Mouse (Mus musculus) liver, embryonic 15.5 days (tissue): ENCODE data around the gene 4930435E12Rik. TPM values are rescaled to one million over a fixed set of nuclear protein-coding genes. Genes with fewer than 3 reads are reported as not detected.
"Not testable (repeated sequence)": the region's sequence is repeated elsewhere in the genome, so short reads cannot be mapped to it uniquely, and the experiment has no call there.

Source experiments
- ATAC-seq: fragments of 200-750 bp; cut with Nextera tagmentation; 2 replicates; pipeline ENCODE4 v1.8.0; 2017; ENCODE audit warnings: moderate number of reproducible peaks, mild to moderate bottlenecking, moderate library complexity; ENCODE audit not compliant: insufficient read depth
- H3K27ac ChIP-seq: fragments of 300-500 bp; sonication (generic); replicated peaks from 2 replicates; pipeline ENCODE4 v1.5.1; 2015; ENCODE audit warnings: mild to moderate bottlenecking, inconsistent platforms
- H3K27me3 ChIP-seq: fragments of 300-500 bp; sonication (generic); 2 replicates; pipeline ENCODE4 v1.6.1; 2015; ENCODE audit warnings: mild to moderate bottlenecking, inconsistent platforms
- H3K36me3 ChIP-seq: fragments of 300-500 bp; sonication (generic); replicated peaks from 2 replicates; pipeline ENCODE4 v1.6.1; 2015; ENCODE audit warnings: moderate library complexity, mild to moderate bottlenecking, inconsistent platforms
- H3K4me1 ChIP-seq: fragments of 300-500 bp; sonication (generic); replicated peaks from 2 replicates; pipeline ENCODE4 v1.6.1; 2015; ENCODE audit warnings: inconsistent platforms
- H3K4me2 ChIP-seq: fragments of 300-500 bp; sonication (generic); 2 replicates; pipeline ENCODE4 v1.6.1; 2015; ENCODE audit warnings: moderate library complexity, mild to moderate bottlenecking, inconsistent platforms
- H3K4me3 ChIP-seq: fragments of 300-500 bp; sonication (generic); replicated peaks from 2 replicates; pipeline ENCODE4 v1.5.1; 2015; ENCODE audit warnings: mild to moderate bottlenecking, inconsistent platforms
- H3K9ac ChIP-seq: fragments of 300-500 bp; sonication (generic); 2 replicates; pipeline ENCODE4 v1.6.1; 2015; ENCODE audit warnings: moderate library complexity, mild to moderate bottlenecking, inconsistent platforms
- H3K9me3 ChIP-seq: fragments of 300-500 bp; sonication (generic); replicated peaks from 2 replicates; pipeline ENCODE4 v1.6.1; 2016; ENCODE audit warnings: inconsistent platforms
- WGBS: fragments of 180-500 bp; shearing (Covaris S2); methylation state at CpG from one replicate; pipeline ENCODE4 v1.1.7; 2015; ENCODE audit warnings: mixed read lengths; ENCODE audit not compliant: insufficient replicate concordance; 5-methylcytosine and 5-hydroxymethylcytosine counted together
- polyA plus RNA-seq: library from polyadenylated mRNA; unstranded; fragments of >200 nt; fragmentation: Nextera tagmentation; extraction: Ambion mirVana; gene quantifications from 2 replicates; pipeline ENCODE4 v1.2.1, GENCODE M21; 2015

The 4930435E12Rik gene
- polyA plus RNA-seq: not detected in 2 replicates

GRCm38 (mm10) chr16:38828649-38829048, at the start of gene 4930435E12Rik:
4930435E12Rik (minus strand) TSS chr16:38828749.
- no peaks in the 10 kb centered on the region for H3K9me3 ChIP-seq
- 60% methylated on average over 3 of the region's 3 CpGs for WGBS
- no peak within 1 kb of the TSS for H3K9ac ChIP-seq
- H3K4me1 ChIP-seq: no peaks in the 10 kb centered on the region
- no peak within 1 kb of the TSS for H3K4me2 ChIP-seq
- no peak within 1 kb of the TSS for H3K4me3 ChIP-seq
- H3K36me3 ChIP-seq: no peaks in the 10 kb centered on the region
- no peak within 1 kb of the TSS for H3K27ac ChIP-seq
- H3K27me3 ChIP-seq: no peaks in the 10 kb centered on the region
- no peak for ATAC-seq

DNA sequence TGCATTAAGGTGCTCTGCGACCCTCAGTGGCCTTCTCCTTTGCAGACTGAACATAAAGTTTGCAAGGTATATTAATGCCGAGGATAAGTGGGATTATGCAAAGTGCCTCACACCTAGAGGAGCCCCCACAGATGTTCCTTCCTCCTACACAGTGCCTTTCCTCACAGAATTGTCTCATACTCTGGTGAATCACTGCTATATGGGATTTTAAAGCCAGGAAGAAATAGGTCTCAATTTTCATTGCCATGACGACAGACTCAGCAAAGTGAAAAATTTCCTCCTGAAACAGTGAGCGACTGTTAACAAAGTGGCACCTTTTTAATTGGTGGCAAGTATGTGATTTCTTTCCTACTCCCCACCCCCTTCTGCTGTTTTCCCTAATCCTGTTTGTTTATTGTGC, 45.9 kb upstream of the 4930435E12Rik start:
- Histone ChIP-seq H3K4me1 (no peaks in the 10 kb centered on the region), H3K27ac (no peak overlapping the region), H3K27me3 (no peaks in the 10 kb centered on the region), H3K9ac (no peak overlapping the region), H3K36me3 (no peaks in the 10 kb centered on the region), H3K4me2 (no peak overlapping the region), H3K4me3 (no peak overlapping the region), H3K9me3 (no peaks in the 10 kb centered on the region)
- ATAC-seq: no peak
- 22% methylated on average over 4 of the region's 4 CpGs for WGBS

DNA sequence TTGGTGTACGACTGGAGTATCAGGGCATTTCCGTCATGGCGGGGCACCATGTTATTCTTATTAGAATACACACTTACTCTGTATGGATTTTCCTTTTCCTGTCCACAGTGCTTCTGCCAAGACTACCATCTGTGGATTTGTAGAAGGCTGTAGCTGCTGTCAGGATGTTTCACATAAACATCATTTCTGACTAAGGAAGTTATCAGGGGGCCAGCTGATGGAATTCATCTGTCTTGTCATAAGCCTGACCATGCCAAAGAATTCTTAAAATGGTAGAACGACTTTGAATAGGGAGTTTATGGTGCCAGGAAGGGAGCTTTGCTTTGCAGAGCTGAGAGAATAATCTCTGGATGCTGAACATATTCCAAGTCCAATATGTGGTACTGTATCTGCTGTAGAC, 44.7 kb upstream of the 4930435E12Rik start:
- WGBS: 66% methylated on average over 4 of the region's 4 CpGs
- no peak overlapping the region for H3K9ac ChIP-seq
- no peaks in the 10 kb centered on the region for H3K27me3 ChIP-seq
- H3K4me2 ChIP-seq: no peak overlapping the region
- no peaks in the 10 kb centered on the region for H3K36me3 ChIP-seq
- H3K9me3 ChIP-seq: no peaks in the 10 kb centered on the region
- H3K4me1 ChIP-seq: no peaks in the 10 kb centered on the region
- H3K4me3 ChIP-seq: no peak overlapping the region
- H3K27ac ChIP-seq: no peak overlapping the region
- ATAC-seq: no peak

DNA sequence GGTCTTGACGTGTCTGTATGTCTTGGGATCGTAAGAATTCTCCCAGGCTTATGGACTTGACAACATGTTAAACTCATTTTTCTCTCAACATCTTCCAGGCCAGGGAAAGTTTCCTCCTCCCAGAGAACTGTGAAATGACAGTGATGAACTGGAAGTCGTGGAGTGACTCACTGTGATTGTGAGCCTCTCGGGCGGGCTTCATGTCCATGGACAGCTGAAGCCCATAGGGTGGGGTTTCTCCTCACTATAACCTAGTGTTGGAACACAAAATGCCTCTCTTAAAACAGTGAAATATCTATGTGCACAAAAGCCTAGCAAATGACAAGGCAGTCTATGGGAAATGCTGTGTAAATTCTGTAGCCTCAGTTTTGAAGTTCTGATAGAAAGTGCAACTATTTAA, 35.8 kb upstream of the 4930435E12Rik start:
- no peak overlapping the region for H3K4me2 ChIP-seq
- no peak overlapping the region for H3K9ac ChIP-seq
- no peaks in the 10 kb centered on the region for H3K4me1 ChIP-seq
- no peaks in the 10 kb centered on the region for H3K9me3 ChIP-seq
- no peak overlapping the region for H3K4me3 ChIP-seq
- no peaks in the 10 kb centered on the region for H3K27me3 ChIP-seq
- WGBS: 70% methylated on average over 5 of the region's 5 CpGs
- no peak overlapping the region for H3K27ac ChIP-seq
- no peaks in the 10 kb centered on the region for H3K36me3 ChIP-seq
- ATAC-seq: no peak

- no peak for ATAC-seq
- 62% methylated on average over 6 of the region's 6 CpGs for WGBS
Observed at GRCm38 (mm10) chr16:38860548-38860947, 32.0 kb upstream of the 4930435E12Rik start.

GRCm38 (mm10) chr16:38858120-38858749, 29.7 kb upstream of the 4930435E12Rik start:
- Histone ChIP-seq H3K27me3 (no peaks in the 10 kb centered on the region), H3K4me3 (no peak overlapping the region), H3K4me2 (no peak overlapping the region), H3K9ac (no peak overlapping the region), H3K4me1 (no peaks in the 10 kb centered on the region), H3K9me3 (no peaks in the 10 kb centered on the region), H3K27ac (no peak overlapping the region), H3K36me3 (no peaks in the 10 kb centered on the region)
- 28% methylated on average over 8 of the region's 8 CpGs for WGBS
- ATAC-seq: no peak

More at GRCm38 (mm10) chr16:38860548-38860947, 32.0 kb upstream of the 4930435E12Rik start:
- no peak overlapping the region for H3K27ac ChIP-seq
- no peaks in the 10 kb centered on the region for H3K4me1 ChIP-seq
- H3K27me3 ChIP-seq: no peaks in the 10 kb centered on the region
- H3K36me3 ChIP-seq: no peaks in the 10 kb centered on the region
- H3K4me3 ChIP-seq: no peak overlapping the region
- H3K9ac ChIP-seq: no peak overlapping the region
- no peak overlapping the region for H3K4me2 ChIP-seq
- no peaks in the 10 kb centered on the region for H3K9me3 ChIP-seq

DNA sequence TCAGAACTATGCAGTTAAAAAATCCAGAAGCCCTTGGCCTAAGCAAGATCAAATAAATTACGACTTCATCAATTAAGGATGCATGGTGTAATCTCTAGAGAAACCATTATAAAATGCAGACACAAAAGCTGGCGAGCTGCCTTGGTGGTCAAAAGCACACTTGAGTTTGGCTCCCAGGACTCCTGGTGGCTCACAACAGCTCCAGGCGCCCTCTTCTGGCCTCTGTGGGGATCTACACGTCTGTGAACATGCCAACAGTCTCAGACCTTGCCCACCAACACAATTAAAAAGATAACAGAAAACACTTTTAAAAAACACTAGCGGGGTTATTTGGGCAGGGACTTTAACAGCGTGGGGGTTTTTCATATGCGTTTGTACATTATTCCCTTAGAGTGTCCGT, 16.0 kb downstream of the 4930435E12Rik start:
- Histone ChIP-seq H3K36me3 (no peaks in the 10 kb centered on the region), H3K9me3 (no peaks in the 10 kb centered on the region), H3K4me3 (no peak overlapping the region), H3K4me1 (no peaks in the 10 kb centered on the region), H3K4me2 (no peak overlapping the region), H3K27ac (no peak overlapping the region), H3K9ac (no peak overlapping the region), H3K27me3 (no peaks in the 10 kb centered on the region)
- 21% methylated on average over 8 of the region's 8 CpGs for WGBS
- no peak for ATAC-seq

GRCm38 (mm10) chr16:38810196-38810595, 18.4 kb downstream of the 4930435E12Rik start:
- Histone ChIP-seq H3K4me3 (no peak overlapping the region), H3K4me1 (no peaks in the 10 kb centered on the region), H3K36me3 (no peaks in the 10 kb centered on the region), H3K27ac (no peak overlapping the region), H3K9me3 (no peaks in the 10 kb centered on the region), H3K27me3 (no peaks in the 10 kb centered on the region), H3K9ac (no peak overlapping the region), H3K4me2 (no peak overlapping the region)
- WGBS: 66% methylated on average over 5 of the region's 5 CpGs
- no peak for ATAC-seq

DNA sequence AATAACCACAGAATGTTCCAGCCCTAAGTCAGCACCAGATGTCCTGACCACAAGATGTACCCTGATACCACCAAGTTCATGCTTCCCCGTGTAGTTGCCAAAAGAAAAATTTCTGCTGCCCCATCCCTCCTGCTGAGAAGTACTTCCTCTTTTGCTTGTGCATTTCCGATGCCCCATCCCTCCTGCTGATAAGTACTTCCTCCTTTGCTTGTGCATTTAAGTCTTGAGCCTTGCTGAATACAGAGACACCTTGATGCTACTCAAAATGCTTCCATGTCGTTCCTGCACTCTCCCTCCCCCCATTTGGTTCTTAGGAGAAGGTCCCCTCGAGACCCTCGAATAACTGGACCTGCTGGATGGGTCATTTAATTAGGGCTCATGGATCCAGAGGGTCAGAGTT, 20.8 kb downstream of the 4930435E12Rik start:
- H3K27me3 ChIP-seq, H3K27ac ChIP-seq, H3K4me2 ChIP-seq, ATAC-seq, H3K9ac ChIP-seq, H3K4me1 ChIP-seq, H3K36me3 ChIP-seq, H3K9me3 ChIP-seq, H3K4me3 ChIP-seq: not testable (repeated sequence)
- 50% methylated on average over 5 of the region's 5 CpGs for WGBS

DNA sequence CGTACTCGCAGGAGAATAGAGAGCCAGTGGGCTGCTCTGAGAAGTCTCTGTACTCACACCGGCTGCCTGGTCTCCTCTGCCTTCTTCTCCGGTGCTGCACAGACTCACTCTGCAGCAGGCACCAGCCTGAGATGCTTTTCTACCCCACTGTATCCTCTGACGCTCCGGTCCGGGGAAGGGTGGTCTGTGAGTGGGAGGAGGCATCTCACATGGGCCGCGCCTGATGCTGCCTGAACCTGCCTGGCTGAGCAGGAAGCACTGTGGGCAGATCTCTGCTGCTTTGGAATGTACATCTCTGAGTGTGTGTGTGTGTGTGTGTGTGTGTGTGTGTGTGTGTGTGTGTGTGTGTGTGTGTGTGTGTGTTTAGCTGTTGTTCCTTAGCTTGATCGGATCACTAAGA, 28.5 kb downstream of the 4930435E12Rik start, which contains the start of gene Upk1b:
Gene Upk1b (minus strand): TSS at position 238 of the 400 bp plus-strand sequence.
- no peak for ATAC-seq
- Histone ChIP-seq H3K27me3 (peaks cover 15% of the 10 kb centered on the region; the same call in 1 of the 2 replicates), H3K9ac (no peak within 1 kb of the TSS), H3K27ac (no peak within 1 kb of the TSS), H3K4me2 (no peak within 1 kb of the TSS), H3K9me3 (no peaks in the 10 kb centered on the region), H3K4me1 (no peaks in the 10 kb centered on the region), H3K36me3 (no peaks in the 10 kb centered on the region), H3K4me3 (no peak within 1 kb of the TSS)
- 32% methylated on average over 10 of the region's 10 CpGs for WGBS

DNA sequence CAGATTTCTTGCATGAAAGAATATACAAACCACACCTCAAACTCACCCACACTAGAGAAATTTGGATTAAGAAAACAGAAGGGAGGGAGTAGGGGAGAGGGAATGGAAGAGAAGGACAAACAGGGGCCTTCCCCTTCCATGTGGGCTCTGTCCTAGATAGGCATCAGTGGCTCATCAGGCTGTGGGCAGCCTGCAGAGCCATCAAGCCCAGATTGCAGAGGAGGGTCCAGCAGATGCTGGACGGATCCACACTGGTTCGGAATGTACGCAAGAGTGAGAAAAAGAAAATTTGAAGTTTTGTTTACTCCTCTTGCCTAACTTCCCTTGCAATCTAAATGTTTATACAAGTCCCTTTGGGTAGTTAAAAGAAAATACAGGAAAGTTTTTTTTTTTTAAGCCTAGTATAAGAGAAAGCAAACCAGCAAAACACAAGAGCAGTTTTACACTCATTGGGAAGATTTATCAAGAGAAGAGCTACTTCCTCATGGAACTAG, 29.5 kb downstream of the 4930435E12Rik start:
- peaks cover 15% of the 10 kb centered on the region; the same call in 1 of the 2 replicates for H3K27me3 ChIP-seq
- no peak overlapping the region for H3K27ac ChIP-seq
- H3K4me2 ChIP-seq: no peak overlapping the region
- no peak for ATAC-seq
- H3K4me1 ChIP-seq: no peaks in the 10 kb centered on the region
- H3K36me3 ChIP-seq: no peaks in the 10 kb centered on the region
- WGBS: 61% methylated on average over 3 of the region's 3 CpGs
- no peaks in the 10 kb centered on the region for H3K9me3 ChIP-seq
- H3K4me3 ChIP-seq: no peak overlapping the region
- no peak overlapping the region for H3K9ac ChIP-seq

- Histone ChIP-seq H3K27me3 (peaks cover 7% of the 10 kb centered on the region; the same call in 1 of the 2 replicates), H3K4me3 (no peak overlapping the region), H3K27ac (no peak overlapping the region), H3K9ac (no peak overlapping the region), H3K4me1 (no peaks in the 10 kb centered on the region), H3K9me3 (no peaks in the 10 kb centered on the region), H3K36me3 (no peaks in the 10 kb centered on the region), H3K4me2 (no peak overlapping the region)
- ATAC-seq: no peak
- WGBS: 66% methylated on average over 6 of the region's 6 CpGs
Observed at GRCm38 (mm10) chr16:38793120-38793519, 35.4 kb downstream of the 4930435E12Rik start.
